Mouse (Mus musculus): ENCODE results near the gene Abcc5.
"Not testable (repeated sequence)": the region's sequence is repeated elsewhere in the genome, so short reads cannot be mapped to it uniquely, and the experiment has no call there.

The Abcc5 gene

GRCm38 (mm10) chr16:20425855-20426598 is at the start of gene Abcc5:
Abcc5 (minus strand) TSS chr16:20426394.
- DNase-seq: peak; percentile 95

DNA sequence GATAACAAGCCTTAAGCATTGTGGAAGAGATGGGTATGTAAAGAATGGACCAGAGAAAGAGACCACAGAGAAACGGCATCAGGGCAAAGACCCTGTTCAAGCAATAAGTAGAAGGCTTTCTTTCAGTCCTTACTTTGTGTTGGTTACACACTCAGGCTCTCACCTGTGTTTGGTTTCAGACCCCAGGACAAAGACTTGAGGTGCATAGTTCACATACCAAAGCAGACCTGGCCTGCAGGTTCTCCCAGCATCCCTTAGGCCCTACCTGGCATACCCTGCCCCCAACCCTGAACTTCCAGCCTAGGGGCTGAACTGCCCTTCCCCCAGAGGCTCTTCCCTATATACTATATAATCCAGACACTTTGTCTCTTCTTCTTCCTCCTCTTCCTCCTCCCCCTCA is 49.1 kb upstream of the Abcc5 start:
- DNase-seq: no peak

- DNase-seq: no peak
These were observed 48.6 kb upstream of the Abcc5 start for GRCm38 (mm10) chr16:20474786-20475185.

- DNase-seq: no peak
These were observed 48.0 kb upstream of the Abcc5 start for GRCm38 (mm10) chr16:20474211-20474610.

DNA sequence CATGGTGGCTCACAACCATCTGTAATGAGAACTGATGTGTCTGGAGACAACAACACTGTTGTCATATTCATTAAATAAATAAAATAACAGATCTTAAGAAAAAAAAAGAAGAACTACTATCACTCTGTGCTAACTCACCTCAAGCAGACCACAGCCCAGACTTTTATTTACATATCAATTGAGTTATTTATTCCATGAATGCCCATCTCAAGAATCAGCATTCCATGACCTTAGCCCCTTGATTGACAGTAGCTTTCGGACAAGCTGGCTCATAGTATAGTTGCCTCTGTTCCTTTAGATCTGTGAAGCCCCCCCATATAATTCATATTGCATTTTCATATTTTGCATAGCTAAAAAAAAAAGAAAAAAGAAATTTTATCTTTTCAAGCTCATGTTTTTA is 47.6 kb upstream of the Abcc5 start:
- DNase-seq: no peak

DNA sequence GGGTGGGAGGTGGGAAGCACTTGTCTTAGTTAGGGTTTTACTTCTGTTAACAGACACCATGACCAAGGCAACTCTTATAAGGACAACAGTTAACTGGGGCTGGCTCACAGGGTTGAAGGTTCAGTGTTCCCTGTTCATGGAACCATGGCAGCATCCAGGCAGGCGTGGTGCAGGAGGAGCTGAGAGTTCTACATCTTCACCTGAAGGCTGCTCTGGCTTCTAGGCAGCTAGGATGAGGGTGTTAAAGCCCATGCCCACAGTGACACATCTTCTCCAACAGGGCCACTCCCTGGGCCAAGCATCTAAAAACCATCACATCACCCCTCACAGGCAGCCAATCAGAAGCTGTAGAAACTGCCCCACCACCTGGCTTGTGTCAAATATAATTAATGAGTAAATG is 45.5 kb upstream of the Abcc5 start:
- DNase-seq: no peak

DNA sequence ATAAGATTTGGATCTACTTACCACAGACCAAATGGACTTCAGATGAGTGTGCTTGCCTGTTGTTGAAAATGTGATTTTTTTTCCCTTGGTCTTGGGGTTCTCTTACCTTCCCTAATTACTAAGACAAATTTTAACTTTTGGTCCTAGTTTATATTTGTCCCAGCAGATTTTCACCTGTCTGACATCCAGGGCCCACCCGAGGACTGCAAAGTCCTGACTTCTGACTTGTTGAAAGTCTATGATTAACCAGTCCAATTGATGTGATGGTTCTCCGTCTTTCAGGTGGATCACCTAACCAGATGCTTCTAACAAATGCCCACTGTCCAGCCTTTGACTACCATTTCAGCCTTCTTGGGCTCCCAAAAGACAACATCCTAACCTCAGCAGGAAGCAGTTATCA is 44.8 kb upstream of the Abcc5 start:
- no peak for DNase-seq

DNA sequence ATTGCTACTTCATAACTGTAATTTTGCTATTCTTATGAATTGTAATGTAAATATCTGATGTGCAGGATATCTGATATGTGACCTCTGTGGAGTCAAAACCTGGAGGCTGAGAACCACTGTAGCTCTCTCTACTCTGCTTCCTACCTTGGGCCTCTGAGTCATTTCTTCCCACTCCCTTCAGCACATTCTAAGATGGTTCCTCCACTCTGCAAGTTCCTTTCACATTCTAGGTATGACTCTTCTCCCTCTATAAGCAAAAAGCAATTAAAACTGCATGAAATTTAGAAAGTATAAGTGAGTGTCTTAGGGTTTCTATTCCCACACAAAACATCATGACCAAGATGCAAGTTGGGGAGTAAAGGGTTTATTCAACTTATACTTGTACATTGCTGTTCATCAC is 38.5 kb upstream of the Abcc5 start:
- no peak for DNase-seq

DNA sequence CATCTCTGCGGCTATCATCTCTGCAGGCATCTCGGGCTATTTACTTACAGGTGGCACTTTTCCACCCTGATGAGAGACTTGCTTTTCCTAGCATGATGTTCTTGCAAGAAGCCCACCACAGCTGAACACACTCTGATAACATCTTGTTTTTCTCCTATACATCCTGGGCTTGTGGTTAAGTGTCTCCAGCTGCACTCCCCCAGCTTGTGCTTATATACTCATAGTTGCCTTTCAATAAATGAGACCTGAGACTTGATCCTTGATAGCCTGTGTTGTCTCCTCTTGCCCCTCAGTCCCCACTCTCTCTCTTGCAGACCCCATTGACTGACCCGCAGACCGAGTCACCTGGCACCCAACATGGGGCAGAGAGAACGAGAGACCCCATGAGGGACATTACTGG is 32.5 kb upstream of the Abcc5 start:
- not testable (repeated sequence) for DNase-seq

DNA sequence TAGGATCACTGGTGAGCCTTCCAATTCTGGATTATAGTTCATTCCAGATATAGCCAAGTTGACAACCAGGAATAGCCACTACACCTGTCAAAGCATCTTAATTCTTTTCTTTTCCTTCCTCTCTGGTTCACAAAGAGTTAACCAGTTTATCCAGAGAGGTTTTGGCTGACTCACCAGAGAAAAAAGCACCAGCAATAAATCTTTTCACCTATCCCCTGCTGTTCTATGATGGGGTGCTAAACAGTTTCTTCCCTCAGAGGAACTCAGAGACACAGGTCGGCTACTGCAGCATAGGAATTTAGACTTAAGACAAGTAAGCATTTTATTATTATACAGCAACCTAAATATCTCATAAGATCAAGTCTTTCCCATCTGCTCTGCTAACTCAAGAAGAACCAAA is 29.9 kb upstream of the Abcc5 start:
- DNase-seq: no peak

DNA sequence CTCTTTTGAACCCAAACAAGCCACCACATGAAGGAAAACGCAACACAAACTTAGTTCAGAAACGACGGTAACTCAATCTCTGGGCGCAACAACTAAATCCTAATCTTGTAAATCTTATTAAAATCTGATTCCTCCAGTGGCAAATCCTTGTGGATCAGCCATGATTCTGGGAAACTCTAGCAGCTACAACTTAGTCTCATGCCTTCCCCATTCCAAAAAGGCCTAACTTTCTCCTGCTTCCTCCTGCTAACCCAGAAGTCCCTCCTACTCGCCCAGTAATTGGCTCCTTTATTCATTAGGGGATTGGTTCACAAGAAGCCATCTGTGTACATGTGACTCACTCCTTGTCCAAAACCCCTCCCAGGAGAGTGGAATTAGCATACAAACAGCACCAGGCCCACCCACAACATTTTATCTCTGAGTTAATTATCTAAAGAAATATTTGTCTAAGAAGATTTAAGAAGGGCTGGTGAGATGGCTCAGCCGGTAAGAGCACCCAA is 28.0 kb upstream of the Abcc5 start:
- no peak for DNase-seq

DNA sequence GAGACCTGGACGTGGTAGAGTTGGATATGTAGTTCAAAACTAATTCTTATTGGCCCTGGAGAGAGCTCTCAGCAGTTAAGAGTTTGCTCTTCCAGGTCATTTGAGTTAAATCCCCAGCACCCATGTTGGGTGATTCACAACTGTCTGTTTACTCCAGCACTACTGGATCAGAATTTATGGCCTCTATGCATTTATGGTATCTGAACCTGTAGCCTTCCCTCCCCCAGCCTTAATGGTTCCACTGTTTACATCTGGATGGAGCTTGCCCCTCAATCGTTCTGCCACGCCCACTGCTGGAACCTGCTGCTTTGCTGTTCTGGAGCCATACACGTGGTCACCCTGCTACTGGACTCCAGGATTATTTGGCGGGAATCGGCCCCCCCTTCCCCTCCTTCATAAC is 25.6 kb upstream of the Abcc5 start:
- DNase-seq: no peak

DNA sequence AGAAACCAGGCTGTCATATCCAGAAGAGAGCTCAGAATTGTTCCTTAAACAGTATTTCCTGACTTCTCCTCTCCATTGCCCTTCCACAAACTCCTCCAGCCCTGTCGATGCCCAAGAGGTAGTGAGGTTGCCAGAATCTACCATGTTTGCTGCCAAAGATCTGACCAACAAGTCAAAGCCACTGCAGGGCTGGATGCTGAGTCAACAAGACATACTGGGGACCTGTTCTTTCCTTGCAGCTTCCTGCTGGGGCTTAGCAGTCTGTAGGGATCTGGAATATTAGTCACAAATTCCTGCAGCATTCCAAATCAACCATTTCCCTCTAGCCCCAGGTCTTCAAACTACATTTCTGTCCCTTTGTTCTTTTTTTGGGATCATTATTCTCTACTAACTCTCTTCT is 19.7 kb upstream of the Abcc5 start:
- DNase-seq: no peak

DNA sequence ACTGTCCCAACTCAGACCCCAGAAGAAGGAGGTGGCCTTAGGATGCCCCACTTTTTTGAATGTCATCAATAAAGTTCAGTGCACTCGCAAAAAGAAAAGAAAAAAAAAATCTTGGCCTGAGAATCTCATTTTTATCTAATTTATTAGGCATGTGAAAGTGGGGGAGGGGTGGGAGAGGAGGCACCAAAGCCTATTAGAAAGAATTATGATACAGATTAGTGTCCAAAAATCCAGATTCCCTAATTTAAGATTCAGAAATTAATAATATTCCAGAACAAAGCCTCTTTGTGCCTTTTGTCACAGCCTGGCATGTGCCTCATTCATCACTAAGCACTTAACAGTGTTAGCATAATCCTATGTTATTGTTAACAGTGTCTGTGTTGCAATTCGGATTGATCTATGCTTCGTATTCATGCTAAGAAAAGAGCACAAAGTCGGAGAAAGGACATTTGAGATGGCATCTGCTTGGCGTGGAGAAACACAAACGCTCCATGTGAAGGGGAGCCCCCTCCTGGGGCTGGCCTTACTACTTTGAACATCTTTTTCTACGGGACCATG is 18.7 kb upstream of the Abcc5 start:
- no peak for DNase-seq

DNA sequence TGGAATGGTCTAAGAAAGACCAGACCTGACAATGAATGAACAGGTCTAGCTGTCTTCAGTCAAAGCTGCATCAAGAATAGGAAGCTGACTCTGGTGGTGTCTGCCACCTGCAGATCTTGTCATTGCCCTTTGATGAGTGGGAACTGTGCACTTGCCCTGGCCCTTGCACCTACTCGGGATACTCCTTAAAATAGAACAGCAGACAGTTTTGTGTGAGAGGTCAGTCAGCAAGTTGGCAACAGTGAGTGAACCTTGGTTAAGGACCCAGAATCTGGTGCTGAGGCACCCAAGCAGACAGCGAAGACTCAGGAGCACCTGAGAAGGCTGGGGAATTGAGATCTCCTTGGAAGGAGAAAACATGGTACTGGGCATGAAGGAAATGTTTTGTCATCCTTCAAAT is 16.7 kb upstream of the Abcc5 start:
- no peak for DNase-seq

- no peak for DNase-seq
These were observed 12.7 kb upstream of the Abcc5 start for GRCm38 (mm10) chr16:20438673-20439415.

- not testable (repeated sequence) for DNase-seq
These were observed 11.9 kb upstream of the Abcc5 start for GRCm38 (mm10) chr16:20438046-20438445.

GRCm38 (mm10) chr16:20436281-20436680 is 10.1 kb upstream of the Abcc5 start:
- no peak for DNase-seq

- no peak for DNase-seq
These were observed 3.1 kb upstream of the Abcc5 start for GRCm38 (mm10) chr16:20429328-20429727.

DNA sequence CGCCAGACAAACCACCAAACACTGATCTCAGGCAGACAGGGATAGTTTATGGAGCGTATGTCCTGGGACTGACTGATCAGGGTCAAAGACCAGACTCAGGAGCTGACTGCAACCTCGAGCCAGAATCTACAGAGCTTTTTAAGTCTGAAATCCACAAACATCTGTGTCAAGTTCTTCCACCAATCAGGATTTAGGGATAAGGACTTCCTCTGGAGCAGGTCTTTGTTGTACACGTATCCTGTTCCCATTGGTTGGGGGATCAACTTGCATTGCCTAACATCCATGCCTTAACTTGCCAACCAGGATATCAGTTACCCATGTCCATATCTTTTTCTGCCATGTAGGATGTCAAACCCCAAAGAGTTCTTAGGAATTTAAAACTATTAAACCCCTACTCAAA is 1.4 kb upstream of the Abcc5 start:
- no peak for DNase-seq

- DNase-seq: no peak
These were observed 1.2 kb downstream of the Abcc5 start for GRCm38 (mm10) chr16:20424719-20425650.

DNA sequence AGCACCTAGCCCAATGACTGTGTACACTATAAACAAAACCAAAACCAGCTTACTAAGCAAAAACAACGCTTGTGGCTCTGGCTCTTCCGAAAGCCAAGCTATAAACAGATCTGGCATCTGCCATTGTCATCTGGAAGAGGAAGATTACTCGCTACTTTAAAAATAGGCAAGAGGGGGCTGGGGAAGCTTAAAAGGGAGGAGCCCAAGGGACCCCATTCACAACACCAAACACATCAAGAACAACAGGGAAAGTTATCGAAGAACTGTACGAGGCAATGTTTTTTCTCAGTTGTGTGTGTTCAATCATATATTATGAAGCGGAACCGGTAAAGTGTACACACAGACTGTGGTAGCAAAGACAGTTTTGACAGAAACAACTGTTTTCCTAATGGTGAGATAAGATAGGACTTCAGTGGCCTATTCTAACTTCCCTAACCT is 1.9 kb downstream of the Abcc5 start:
- no peak for DNase-seq

Measured in right cerebral cortex, postnatal 25 days (tissue).